Mouse (Mus musculus): ENCODE data around the gene Cdyl2.

Gene Cdyl2

DNA sequence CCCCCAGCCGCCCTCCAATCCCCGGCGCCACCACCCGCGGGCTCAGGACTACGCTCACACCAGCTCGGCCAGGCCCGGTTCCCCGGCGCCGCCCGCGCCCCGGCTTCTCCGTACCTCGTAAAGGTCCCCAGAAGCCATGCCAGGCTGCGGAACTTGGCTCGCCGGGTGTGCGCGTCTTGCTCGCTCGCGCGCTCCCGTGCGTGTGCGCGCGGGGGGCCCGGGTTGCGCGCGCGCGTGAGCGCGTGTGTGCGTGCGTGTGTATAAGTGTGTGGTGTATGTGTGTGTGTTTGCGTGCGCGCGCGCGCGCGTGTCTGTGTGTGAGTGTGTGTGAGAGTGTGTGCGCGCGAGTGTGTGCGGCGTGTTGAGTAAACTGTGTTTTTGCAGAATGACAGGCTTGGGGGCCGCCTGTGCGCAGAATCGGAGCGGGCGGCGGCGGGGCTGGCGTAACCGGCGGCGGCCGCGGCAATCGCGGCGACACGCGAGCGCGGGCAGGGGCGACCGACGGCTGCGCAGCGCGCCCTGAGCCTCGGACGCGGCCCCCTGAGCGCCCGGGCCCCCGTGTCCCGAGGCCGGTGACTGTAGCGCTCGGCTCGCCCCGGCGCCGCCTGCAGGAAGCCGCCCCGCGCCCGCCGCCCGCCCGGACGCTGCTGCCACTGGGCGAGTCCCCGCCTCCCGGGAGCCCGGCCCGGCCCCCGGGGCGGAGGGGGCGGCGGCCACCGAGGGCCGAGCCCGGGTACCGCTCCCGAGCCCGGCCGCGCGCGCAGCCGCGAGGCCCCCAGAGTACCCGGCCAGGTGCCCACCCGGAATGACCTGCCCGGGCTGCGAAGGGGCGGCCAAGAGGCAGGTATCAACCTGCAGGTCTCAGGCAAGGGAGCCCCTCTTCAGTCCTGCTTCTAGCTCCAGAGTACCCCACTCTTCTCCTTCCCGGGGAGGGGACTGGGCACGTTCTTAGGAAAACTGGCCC, at the start of gene Cdyl2:
TSS of gene Cdyl2 (minus strand) at position 308 of the 964 bp plus-strand sequence.
- DNase-seq (ENCODE audit: extremely low spot score): peak; percentile 83

GRCm38 (mm10) chr8:116780594-116780993, 47.8 kb upstream of the Cdyl2 start:
- DNase-seq (ENCODE audit: extremely low spot score): no peak

GRCm38 (mm10) chr8:116774220-116774619, 41.4 kb upstream of the Cdyl2 start:
- no peak for DNase-seq (ENCODE audit: extremely low spot score)

DNA sequence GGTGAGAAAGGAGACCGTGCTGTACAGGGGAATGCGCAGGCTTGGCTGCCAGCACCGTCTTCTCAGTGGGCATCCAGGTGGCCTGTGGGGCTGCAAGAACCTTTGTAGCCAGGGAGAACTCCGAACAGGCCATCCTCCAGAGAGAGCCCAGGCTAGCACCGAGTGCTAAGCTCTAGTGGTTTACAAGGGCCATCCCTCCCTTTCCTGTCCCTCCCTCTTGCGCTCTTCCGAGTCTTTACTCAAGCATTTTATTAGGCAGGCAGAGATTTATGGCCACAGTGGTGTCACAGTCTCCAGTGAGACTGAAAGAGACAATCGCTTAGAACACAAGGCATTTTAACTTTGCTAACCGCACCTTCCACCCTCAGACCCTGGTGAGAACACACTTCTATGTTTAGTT, 39.9 kb upstream of the Cdyl2 start:
- no peak for DNase-seq (ENCODE audit: extremely low spot score)

GRCm38 (mm10) chr8:116771797-116772343, 39.1 kb upstream of the Cdyl2 start:
- DNase-seq (ENCODE audit: extremely low spot score): no peak

GRCm38 (mm10) chr8:116770756-116771155, 38.0 kb upstream of the Cdyl2 start:
- DNase-seq (ENCODE audit: extremely low spot score): no peak

DNA sequence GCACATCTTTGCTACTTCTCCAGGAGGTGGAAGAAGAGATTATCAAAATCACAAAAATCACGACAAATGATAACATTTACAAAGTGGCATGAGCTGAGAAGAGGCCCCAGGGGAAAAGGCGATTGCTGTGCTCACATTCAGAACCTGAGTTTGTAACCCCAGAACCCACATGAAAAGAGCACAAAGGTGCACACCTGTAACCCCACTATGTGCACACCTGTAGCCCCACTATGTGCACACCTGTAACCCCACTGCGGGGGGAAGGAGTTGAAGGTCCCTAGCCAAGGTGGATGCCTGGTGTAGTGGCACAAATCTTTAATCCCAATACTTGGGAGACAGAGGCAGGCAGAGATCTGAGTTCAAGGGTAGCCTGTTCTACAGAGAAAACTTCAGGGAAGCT, 23.4 kb upstream of the Cdyl2 start:
- no peak for DNase-seq (ENCODE audit: extremely low spot score)

DNA sequence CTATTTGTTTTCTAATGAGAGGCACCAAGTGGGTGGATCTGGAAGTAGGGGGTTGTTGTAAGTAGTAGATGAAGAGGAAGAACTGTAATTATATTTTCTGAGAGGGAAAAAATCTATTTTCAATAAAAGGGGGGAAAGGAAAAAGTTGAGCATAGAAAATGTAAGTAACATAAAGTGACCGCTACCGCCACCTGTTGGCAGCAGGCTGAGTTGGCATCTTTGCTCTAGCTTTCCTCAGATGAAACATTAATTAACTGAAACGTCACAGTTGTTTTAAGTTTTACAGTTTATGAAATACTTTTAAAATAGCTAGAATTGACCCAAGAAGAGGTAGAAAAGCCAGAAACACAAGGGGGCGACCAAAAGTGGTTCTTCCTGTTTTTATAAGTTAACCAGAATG, 22.8 kb upstream of the Cdyl2 start:
- no peak for DNase-seq (ENCODE audit: extremely low spot score)

- DNase-seq (ENCODE audit: extremely low spot score): no peak
These were observed 7.9 kb upstream of the Cdyl2 start for GRCm38 (mm10) chr8:116740726-116741125.

DNA sequence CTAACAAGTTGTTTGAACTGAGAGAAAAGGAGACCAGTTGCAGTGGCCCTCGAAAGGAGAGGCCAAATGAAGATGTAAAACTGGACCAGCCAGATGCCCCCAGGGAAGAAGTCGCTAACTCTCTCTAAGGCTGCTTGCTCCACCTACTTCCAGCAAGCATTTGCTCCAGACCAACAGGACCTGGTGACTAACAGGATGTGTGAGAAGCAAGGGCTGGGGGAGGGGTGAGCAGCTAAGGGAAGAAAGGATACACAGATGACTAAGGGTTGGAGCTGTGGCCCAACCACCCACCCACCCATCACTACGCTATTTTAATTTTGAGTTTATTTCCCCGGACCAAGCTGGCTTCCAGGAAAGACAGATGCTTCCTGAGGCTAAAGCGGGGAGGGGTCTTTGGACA, 2.5 kb upstream of the Cdyl2 start:
- peak; percentile 10 for DNase-seq (ENCODE audit: extremely low spot score)

DNA sequence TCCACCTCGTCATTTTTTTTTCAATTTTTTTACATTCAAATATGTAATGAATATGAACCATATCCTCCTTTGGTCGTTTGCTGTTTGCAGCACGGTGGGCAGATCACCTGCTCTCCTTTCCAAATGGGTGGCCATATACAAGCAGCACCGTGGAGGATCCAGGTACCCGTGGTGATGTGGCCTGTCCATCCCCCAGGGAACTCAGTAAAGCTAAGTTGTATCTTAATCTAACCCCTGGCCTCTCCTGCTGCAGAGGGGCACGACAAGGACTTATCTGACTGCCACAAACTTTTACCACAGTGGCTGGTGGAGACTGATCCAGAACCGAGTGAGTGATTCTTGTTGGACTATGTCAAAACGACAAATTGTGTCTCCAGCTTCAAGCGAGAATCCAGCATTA, 1.4 kb upstream of the Cdyl2 start:
- no peak for DNase-seq (ENCODE audit: extremely low spot score)

GRCm38 (mm10) chr8:116733648-116734014, 840 bp upstream of the Cdyl2 start:
- DNase-seq (ENCODE audit: extremely low spot score): no peak

GRCm38 (mm10) chr8:116731976-116732683, 661 bp downstream of the Cdyl2 start:
- DNase-seq (ENCODE audit: extremely low spot score): peak; percentile 17

GRCm38 (mm10) chr8:116721451-116721850, 11.3 kb downstream of the Cdyl2 start:
- DNase-seq (ENCODE audit: extremely low spot score): no peak

DNA sequence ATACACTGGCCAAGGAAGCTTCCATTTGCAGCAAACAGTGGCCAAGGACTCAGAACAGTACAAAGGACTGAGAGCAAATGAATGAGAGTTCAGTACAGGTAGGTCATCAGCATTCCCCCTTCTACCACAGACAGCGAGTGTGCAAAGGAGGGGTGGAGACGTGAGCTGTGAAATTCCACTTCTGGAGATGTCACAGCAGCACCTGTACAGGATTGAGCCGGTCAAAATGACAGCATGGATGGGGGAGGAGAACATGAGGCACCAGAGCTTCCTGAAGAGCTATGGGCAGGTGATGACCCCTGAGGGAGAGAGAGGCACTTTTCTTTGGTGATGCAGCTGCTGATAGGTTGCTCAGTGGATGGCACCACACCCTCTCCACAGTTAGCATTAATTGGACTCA, 25.3 kb downstream of the Cdyl2 start:
- no peak for DNase-seq (ENCODE audit: extremely low spot score)

- no peak for DNase-seq (ENCODE audit: extremely low spot score)
These were observed 30.3 kb downstream of the Cdyl2 start for GRCm38 (mm10) chr8:116702501-116702900.

- DNase-seq (ENCODE audit: extremely low spot score): no peak
These were observed 39.9 kb downstream of the Cdyl2 start for GRCm38 (mm10) chr8:116692931-116693330.

- no peak for DNase-seq (ENCODE audit: extremely low spot score)
These were observed 43.0 kb downstream of the Cdyl2 start for GRCm38 (mm10) chr8:116689741-116690140.

DNA sequence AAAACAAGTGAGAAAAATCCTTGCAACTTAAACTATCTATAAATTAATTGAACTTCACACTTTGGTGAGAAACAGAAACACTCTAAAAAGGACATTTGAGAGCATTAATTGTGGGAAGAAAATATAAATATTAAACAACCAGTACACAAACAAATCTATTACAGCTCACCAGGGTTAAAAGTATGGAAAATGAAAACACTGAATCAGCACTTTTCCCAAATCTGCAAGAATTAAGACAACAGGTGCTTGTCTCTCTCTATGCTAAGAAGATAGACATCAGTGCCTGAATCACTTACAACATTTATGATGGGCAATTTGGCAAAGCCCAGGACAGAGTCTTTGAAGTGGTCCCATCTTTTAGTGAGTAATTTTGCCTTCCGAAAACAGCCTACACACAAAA, 56.6 kb downstream of the Cdyl2 start:
- no peak for DNase-seq (ENCODE audit: extremely low spot score)

DNA sequence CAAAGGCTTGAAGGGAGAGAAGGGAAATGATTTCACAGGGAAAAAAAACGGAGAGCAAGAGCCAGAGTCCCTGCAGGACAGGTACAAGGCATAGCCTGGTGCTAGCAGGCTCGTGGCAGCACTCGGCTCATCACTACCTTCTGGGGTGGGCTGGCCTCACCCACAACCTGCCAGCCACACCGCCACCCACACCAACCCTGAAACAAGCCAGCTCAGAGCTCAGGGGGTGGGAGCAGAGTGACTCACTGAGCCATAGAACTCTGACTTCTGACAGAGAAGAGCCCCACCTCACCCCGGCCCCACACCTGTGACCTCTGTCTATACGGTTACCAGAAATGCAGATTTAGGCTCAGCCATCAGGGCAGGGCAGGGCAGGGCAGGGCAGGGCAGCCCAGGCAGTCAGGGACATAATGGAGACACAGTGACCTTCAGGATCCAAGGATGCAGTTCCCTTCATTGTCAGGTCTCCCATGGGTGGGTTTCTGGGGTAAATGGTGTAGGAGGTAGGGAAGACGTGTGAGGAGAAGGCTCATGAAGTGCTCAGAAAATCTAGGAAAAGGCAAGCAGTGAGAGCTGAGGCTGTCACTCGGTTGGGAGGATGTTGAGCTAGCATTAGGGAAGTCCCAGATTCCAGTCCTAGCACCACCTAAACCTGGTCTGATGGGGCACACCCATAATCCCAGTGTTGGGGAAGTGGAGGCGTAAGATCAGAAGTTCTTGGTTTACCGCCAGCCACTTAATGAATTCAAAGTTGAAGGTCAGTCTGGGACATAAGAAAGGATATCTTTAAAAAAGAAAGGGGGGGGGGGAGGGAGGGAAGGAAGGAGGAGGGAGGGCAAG, 58.6 kb downstream of the Cdyl2 start:
- DNase-seq (ENCODE audit: extremely low spot score): no peak

DNA sequence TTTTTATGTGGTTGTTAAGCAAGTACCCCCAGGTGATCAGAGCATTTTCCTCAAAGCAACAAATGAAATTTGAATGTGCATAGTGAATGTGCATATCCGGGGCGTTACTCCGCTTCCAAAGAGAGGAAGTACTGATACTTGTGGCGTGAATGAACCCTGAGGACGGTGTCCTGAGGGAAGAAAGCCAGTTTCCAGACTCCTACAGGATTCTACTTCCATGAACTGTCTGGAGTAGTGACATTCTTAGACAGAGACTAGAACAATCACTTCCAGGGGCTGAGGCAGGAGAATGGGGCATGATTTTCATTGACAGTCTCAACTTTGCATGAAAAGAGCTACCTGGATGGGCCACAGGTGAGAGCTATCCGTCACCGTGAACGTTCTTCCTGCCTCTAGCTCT, 59.3 kb downstream of the Cdyl2 start:
- no peak for DNase-seq (ENCODE audit: extremely low spot score)

DNA sequence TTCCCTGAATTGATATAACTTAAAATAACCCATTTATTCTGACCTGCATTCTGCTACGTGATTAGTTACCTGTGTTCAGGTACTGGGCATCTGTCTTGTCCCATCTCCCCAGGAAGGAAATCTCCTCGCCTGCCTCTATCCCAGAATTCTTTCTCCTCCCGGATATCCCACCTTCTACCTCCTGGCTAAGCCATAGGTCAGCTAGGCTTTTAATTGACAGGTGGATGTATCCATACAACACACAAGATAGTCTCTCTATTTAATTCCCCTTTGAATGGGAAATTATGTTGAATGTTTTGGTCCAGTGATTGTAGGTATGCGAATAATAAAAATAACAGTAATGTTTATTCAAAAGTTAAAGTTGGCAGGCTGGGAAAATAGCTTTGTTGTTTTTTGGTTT, 59.7 kb downstream of the Cdyl2 start:
- no peak for DNase-seq (ENCODE audit: extremely low spot score)
